Mouse (Mus musculus): ENCODE data around the gene Nbeal2.

Gene Nbeal2

DNA sequence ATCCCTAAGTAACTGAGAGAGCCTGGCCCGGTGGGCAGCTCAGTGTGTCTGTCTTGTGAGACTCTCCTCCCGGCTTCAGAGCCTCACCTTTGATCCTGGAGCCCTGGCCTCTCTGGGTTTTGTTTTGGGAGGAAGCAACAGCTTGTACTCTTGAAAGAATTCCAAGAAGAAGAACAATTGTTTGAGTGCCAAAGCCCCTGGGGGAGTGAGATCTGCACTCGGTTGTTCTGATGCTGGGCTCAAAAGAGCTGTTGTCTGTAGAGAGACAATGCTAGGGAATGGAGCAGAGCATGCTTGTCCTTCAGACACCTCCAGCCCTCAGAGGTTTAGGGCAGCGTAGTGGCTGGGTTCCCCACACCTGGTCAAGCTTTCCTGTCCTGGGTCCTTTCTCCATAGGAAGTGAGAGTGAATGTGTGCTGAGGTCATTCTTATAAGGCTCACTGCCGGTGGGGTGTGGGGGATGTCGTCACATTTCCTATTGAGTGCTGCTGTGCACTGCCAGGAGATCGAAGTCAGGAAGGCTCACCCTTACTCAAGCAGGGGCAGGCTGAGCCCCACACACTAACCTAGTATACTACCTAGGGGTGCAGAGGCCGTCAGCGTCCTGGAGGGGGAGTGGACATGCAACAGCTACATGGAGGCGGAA, 19.3 kb upstream of the Nbeal2 start:
- no peak for DNase-seq

DNA sequence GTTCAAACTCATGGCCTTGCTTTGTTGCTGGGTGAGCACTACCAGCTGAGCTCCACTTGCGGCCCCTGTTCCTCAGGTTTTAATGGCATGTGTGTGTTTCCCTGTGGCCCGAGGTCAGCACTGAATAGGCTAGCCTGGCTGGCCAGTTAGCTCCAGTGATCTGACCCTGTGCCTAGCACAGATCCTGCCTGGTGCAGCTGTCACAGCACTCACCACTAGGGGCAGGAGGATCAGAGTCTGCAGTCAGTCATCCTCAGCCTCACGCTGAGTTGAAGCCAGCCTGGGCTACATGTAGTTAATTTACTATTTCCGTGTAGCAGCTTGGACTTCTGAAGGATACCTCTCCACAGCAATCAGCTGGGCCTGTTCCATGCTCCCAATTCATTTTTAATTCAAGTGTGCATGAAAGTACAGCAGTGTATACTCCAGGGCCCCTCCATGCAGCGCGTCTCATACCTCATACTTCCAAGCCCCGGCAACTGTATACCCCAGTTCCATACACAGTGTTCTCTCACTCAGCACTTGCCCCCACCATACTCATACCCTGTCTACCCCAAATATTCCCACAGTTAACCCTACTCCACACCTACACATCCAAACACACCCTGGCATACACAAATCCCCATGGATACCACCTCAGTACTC, 18.6 kb upstream of the Nbeal2 start:
- DNase-seq, result no peak

GRCm38 (mm10) chr9:110669785-110670184, 15.8 kb upstream of the Nbeal2 start:
- no peak for DNase-seq

- DNase-seq, result no peak
Observed at GRCm38 (mm10) chr9:110668601-110669293, 14.8 kb upstream of the Nbeal2 start.

DNA sequence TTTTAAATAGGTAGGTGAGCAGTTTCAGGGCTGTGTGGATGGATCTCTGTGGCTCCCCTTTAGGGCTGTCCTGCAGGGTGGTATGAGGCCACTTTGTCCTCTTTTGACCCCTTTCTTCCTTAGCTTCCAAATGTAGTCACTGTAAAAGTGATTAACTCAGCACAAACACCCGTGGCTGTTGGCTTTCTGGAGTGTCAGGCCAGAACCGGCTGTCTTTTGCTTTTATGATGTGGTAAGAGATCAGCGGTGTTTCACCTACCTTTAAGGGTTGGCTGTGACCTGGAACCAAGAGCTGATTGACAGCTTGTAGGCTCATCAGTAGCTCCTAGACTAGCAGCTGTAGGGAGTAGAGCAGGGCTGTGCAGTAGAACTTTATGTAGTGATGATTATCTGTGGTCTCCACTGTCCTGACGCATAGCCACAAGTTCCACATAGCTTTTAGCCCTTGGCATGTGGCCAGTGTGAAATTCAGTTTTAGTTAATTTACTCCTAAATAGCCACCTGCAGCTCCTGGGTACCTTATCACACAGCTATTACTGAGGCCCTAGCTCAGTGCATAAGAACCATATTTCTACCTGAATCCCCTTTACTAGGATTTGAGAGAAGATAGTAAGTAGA, 13.4 kb upstream of the Nbeal2 start:
- DNase-seq, result no peak

DNA sequence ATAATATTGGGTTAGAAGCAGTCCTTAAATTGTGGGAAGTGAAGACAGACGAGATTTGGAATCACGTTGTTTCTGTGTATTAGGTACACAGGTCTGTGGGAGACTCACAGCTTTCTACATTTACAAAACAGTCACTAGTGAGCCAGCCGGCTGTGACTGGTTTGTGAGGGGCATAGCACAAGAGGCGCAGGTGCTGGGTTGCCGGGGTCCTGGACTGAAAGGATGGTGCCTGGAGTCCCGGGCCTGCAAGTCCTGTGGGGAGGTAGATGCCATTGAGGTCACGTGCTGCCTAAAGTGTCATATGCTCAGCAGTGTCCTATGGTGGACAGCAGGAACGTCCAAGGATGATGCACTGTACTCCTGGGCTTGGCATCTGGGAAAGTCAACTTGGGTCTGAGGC, 12.4 kb upstream of the Nbeal2 start:
- DNase-seq, result no peak

DNA sequence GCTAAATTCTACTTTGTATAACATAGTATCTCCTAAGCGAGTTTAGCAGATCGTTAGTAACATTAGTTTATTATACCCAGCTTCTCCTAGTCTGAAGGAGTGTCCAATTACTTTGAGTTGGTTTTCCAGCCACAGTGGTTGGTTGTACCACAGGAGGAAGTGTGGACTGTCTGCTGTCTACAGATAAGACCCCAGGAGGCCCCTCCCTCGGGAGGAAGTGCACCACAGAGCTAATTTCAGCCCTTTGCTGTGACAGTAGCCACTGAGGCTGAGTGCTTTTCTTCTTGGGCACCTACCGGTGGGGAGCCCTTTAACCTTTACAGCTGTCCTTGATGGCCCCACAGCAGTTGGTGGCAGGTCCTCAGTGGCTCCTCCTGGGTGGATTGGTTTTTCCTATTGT, 12.0 kb upstream of the Nbeal2 start:
- no peak for DNase-seq

GRCm38 (mm10) chr9:110662844-110663243, 8.9 kb upstream of the Nbeal2 start:
- DNase-seq, result no peak

GRCm38 (mm10) chr9:110660856-110661612, 7.1 kb upstream of the Nbeal2 start:
- no peak for DNase-seq

GRCm38 (mm10) chr9:110660208-110660607, 6.2 kb upstream of the Nbeal2 start:
- DNase-seq, result no peak

GRCm38 (mm10) chr9:110659521-110659920, 5.6 kb upstream of the Nbeal2 start:
- DNase-seq, result no peak

DNA sequence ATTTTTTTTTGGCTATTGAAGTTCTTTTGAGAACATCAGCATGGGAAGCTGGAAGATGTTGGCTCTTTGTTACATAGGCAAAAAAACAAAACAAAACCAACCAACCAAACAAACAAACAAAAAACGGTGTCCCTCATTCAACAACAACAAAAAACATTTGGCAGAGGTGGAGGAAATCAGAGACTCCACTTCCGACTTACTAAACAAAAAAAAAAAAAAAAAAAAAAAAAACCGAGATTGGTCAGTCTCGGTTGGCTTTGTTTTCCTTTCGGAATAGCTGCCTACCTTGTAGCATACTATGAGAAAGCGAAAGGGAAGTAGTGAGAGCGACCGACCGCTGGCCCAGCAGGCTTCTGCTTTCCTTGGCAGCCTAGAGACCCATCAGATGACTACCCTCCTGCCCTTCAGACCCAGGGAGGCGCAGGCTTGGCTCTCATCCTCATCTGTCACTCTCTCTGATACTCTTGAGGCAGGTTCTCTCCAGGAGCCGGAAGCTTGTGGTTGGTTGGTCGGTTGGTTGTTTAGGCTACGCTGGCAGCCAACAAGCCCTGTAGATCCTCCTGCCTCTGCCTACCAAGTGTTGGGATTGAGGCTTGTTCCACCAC, 3.6 kb upstream of the Nbeal2 start:
- DNase-seq, result peak; percentile 90

DNA sequence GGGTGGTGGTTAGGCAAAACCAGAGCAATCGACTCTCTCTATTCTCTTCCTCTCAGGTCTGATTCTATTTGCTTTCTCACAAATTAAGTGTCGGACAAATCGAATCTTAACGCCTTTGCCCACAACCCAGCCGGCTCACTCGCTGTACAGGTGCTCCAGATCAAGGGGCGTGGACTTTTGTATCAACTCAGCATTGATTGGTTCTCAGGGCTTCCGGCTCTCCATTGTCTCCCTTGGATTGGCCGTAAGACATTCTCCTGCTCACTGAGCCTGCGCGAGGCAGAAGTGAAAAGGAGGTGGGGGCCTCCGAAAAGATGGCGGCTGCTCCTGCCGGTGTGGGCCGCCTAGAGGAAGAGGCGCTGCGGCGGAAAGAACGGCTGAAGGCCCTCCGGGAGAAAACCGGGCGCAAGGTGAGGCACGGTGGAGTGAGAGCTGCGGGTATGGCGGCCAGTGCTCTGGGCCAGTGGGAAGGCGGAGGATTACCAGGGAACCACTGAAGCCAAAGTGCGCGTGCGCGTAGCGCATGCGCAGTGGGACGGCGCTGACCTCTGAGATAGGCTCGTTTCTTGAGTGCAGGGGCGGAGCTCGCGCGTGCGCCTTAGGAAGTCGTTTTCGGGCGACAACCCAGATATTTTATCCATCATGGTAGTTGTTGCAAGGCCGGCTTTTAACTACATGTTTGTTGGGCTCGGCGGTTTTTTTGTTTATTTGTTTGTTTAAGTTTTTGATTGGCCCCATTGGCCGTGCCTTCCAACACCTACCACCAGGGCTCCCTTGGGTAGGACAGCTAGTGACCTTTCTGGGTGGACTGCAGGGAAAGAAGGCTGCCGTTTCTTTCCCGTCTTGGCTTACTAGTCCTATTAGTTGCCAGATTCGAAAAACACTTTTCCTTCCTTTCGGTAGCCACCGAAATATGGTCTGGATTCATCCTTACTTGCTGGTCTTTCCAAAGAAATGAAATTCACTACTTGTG, 2.6 kb upstream of the Nbeal2 start, which contains the start of gene Ccdc12:
Gene Ccdc12, plus strand, starts transcription at position 255 of the 973 bp plus-strand sequence.
- peak; percentile 98 for DNase-seq

- DNase-seq, result no peak
Observed at GRCm38 (mm10) chr9:110655651-110656007, 1.7 kb upstream of the Nbeal2 start.

DNA sequence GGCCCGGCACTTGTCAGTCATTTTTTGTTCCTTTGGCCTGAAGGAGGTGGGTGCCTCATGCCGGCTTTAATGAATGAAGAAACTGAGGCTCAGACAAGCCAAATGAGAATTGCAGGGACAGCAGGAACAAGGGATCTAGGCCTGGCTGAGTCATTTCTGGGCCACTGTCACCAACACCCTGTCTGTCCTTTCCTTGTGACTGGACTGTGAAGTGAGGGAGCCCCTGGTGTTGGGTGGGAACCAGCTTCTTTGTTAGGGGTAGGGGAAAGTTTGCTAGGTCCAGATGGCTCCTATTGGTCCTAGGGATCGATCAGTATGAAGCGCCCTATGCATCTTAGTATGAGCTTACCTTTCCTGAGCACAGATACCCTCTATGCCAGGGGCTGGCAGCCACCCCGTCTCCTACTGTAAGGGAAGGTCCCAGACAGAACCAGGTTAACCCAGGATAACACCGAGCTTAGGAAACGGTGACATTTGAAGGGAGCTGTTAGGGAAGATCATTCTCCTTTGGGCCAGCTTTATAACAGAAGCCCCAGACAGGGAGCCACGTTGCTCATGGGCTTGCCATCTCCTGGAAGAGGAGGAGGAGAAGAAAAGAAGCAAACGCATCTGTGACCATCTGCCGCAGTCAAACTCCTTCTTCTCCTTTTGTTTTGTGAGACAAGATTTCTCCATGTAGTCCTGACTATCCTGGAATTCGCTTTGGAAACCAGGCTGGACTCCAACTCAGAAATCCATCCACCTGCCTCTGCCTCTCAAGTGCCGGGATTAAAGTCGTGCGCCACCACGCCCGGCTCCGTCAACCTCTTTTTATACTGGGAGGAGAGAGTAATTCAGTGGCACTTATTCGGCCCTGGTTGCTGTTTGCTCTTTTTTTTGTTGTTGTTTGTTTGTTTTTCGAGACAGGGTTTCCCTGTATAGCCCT, 1.0 kb upstream of the Nbeal2 start:
- DNase-seq, result no peak

GRCm38 (mm10) chr9:110652963-110653654, 852 bp downstream of the Nbeal2 start:
- DNase-seq, result no peak

- peak; percentile 63 for DNase-seq
Observed at GRCm38 (mm10) chr9:110651931-110652722, 1.8 kb downstream of the Nbeal2 start.

DNA sequence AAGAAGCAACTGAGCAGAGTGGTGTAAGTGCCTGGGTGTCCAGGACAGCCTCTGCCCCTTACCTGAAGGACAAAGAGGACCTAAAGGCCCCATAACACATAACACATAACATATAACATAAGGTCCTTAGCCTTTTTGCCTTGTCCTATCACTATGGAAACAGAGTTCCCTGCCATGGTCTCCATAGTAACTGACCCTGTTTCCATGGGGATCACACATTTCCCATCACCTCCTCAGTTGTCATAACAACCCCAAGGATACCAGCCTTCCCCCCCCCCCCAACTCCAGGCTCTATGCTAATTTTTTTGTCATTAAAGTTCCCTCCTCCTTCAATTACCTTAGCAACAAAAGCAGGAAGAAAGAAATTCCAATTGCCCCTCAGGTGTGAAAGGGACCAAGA, 4.2 kb downstream of the Nbeal2 start:
- no peak for DNase-seq

DNA sequence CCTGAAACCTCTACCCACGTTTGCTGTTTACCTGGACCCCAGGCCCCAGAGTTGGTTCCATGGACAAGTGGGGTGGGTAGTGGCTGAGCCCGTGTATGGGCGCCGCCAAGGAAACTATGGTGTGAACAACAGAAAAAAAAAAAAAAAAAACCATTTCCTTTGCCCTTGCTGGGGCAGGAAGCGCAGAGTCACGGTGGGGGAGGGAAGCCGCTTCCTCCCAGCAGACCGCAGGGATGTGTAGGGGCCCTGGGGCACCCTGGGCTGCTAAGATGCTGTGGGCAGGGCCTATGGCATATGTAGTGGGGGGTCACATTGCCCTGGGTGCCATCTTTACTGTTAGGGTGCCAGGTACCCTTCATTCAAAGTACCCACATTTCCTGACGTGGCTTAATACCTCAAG, 8.7 kb downstream of the Nbeal2 start:
- no peak for DNase-seq
